Mouse (Mus musculus) thymus, postnatal 0 days (tissue): ENCODE results near the gene Larp4. TPM values are rescaled to one million over a fixed set of nuclear protein-coding genes. Genes with fewer than 3 reads are reported as not detected.
A peak's percentile ranks its signal among the peaks of the same experiment; 100 is the strongest.

Experiments used
- DNase-seq: peaks from one replicate; pipeline ENCODE4 v3.0.0-alpha.2; 2015; ENCODE audit warnings: low spot score
- polyA plus RNA-seq: library from polyadenylated mRNA; unstranded; fragments of >200 nt; fragmentation: Nextera tagmentation; extraction: Ambion mirVana; gene quantifications from 2 replicates; pipeline ENCODE4 v1.2.1, GENCODE M21; 2015

Gene Larp4
- polyA plus RNA-seq, 1 experiment from 2014 or later, result 33.9 TPM

- no peak for DNase-seq
Measured at GRCm38 (mm10) chr15:100056397-100056908, 86.6 kb downstream of the Larp4 start.

GRCm38 (mm10) chr15:100057698-100058097 lies 87.8 kb downstream of the Larp4 start:
- DNase-seq, result no peak

- no peak for DNase-seq
Measured at GRCm38 (mm10) chr15:100058143-100058542, 88.3 kb downstream of the Larp4 start.

- no peak for DNase-seq
Measured at GRCm38 (mm10) chr15:100058912-100059311, 89.0 kb downstream of the Larp4 start.

- DNase-seq, result no peak
Measured at GRCm38 (mm10) chr15:100059626-100060311, 89.9 kb downstream of the Larp4 start.

- DNase-seq, result peak; percentile 14
Measured at GRCm38 (mm10) chr15:100060513-100061140, 90.8 kb downstream of the Larp4 start.

- DNase-seq, result no peak
Measured at GRCm38 (mm10) chr15:100061377-100061776, 91.5 kb downstream of the Larp4 start.

- no peak for DNase-seq
Measured at GRCm38 (mm10) chr15:100063229-100063773, 93.4 kb downstream of the Larp4 start.

Other genes with a start within 250 kb of the Larp4 start
- 241 and 259 TPM in 2 replicates for gene Cox14, start 244.4 kb upstream of the Larp4 start, polyA plus RNA-seq
- gene Cers5, start 197.2 kb upstream of the Larp4 start, polyA plus RNA-seq, result 42.2 and 48.4 TPM in 2 replicates
- gene Lima1, start 94.6 kb upstream of the Larp4 start, polyA plus RNA-seq, result 30.9 and 31.8 TPM in 2 replicates
- gene Fam186a, start 3.0 kb upstream of the Larp4 start, polyA plus RNA-seq, result not detected in 2 replicates
- gene Dip2b, start 68.6 kb downstream of the Larp4 start, polyA plus RNA-seq, result 7.9 and 9.5 TPM in 2 replicates